ENCODE assay signal across 8 mouse cellular contexts in the genomic region with DNA sequence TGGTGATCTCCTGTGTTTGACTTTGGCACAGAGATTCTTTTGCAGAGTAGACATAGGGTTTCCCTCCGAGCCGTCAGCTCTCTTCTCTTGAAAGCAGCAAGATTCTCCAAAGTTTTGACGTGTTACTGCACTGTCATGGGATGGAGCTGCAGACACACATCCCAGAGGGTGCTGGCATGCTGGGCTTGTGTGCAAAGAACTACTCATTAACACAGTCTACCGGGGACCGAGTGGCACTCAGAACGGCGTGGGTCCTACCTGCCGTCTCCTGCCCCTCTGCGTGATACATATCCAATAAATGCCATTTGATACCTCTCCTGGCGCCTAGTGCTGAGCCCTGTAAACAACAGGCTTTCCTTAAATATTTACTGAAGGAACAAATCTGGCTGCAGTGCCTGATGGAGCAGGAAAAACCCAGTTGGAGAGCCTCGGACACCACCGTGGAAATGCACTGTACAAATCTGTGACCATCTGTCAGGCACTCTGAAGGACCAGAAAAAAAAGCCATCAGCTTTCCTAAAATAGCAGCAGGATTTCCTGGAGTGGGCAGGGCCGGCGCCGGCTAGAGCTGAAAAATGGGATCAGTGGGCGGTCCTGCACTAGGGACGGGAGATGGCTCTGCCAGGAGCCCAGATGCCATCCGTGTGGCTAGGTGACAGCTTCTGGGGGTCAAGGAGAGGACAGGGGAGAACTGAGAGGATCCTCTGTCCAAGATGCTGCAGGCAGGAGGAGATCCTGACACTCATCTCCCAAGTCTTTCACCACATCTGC. TPM values are rescaled to one million over a fixed set of nuclear protein-coding genes. Genes with fewer than 3 reads are reported as not detected.
A peak's percentile ranks its signal among the peaks of the same experiment; 100 is the strongest.
DNase-seq lines count a peak whose midpoint lies in the region; ATAC-seq and TF ChIP-seq lines count a peak whose summit lies in the region.

No protein-coding gene starts in this region.

- H3K9me3 ChIP-seq in embryonic facial prominence, embryonic 12.5 days = peaks cover 4% of the 10 kb centered on the region; the same call in 1 of the 2 replicates
- H3K9me3 ChIP-seq in limb, embryonic 13.5 days = peaks cover 7% of the 10 kb centered on the region; the same call in 1 of the 2 replicates
- H3K9me3 ChIP-seq in neural tube, embryonic 11.5 days (ENCODE audit: control insufficient read depth, low read length) = no peaks in the 10 kb centered on the region

- no peaks in the 10 kb centered on the region for H3K36me3 ChIP-seq in embryonic facial prominence, embryonic 12.5 days
- H3K36me3 ChIP-seq in kidney, adult 2 months (ENCODE audit: control insufficient read depth, insufficient read depth, low read length) = no peaks in the 10 kb centered on the region
- H3K36me3 ChIP-seq in limb, embryonic 13.5 days = no peaks in the 10 kb centered on the region
- H3K36me3 ChIP-seq in neural tube, embryonic 11.5 days (ENCODE audit: control insufficient read depth, insufficient read depth, low read length) = no peaks in the 10 kb centered on the region

- peak; percentile 42; the same call in 1 of the 2 replicates for ATAC-seq in embryonic facial prominence, embryonic 12.5 days (ENCODE audit: insufficient number of reproducible peaks, insufficient read depth, low FRiP score, low TSS enrichment)
- ATAC-seq in limb, embryonic 13.5 days (ENCODE audit: low FRiP score, low read depth) = peak; percentile 13; the same call in 1 of the 2 replicates
- no peak for ATAC-seq in neural tube, embryonic 11.5 days (ENCODE audit: insufficient read depth, low FRiP score, low TSS enrichment)
- ATAC-seq in CD4-positive, CD25-positive, alpha-beta regulatory T cell, adult 4 months = no peak

- H3K27me3 ChIP-seq in embryonic facial prominence, embryonic 12.5 days = no peaks in the 10 kb centered on the region
- H3K27me3 ChIP-seq in kidney, adult 2 months (replicated peaks; ENCODE audit: control insufficient read depth, insufficient read depth, low read length) = no peaks in the 10 kb centered on the region
- H3K27me3 ChIP-seq in limb, embryonic 13.5 days = no peaks in the 10 kb centered on the region
- H3K27me3 ChIP-seq in neural tube, embryonic 11.5 days (ENCODE audit: control insufficient read depth, insufficient read depth, low read length) = no peaks in the 10 kb centered on the region

- no peak overlapping the region; the same call in 1 of the 2 replicates for H3K9ac ChIP-seq in embryonic facial prominence, embryonic 12.5 days
- H3K9ac ChIP-seq in limb, embryonic 13.5 days = no peak overlapping the region; the same call in 1 of the 2 replicates
- no peak overlapping the region for H3K9ac ChIP-seq in neural tube, embryonic 11.5 days (ENCODE audit: low read length)

- no peak for TF ChIP-seq POLR2A in kidney, adult 2 months (IDR thresholded peaks at IDR 0.05; ENCODE audit: low read depth, low read length)

- H3K27ac ChIP-seq in embryonic facial prominence, embryonic 12.5 days = peak overlapping the region; percentile 72
- peak overlapping the region; percentile 84 for H3K27ac ChIP-seq in kidney, adult 2 months (ENCODE audit: insufficient read depth, low read depth, low read length)
- peak overlapping the region; percentile 91 for H3K27ac ChIP-seq in limb, embryonic 13.5 days
- 0 out of 2 replicates have a peak overlapping the region, but pooled peaks have one; percentile 14 for H3K27ac ChIP-seq in neural tube, embryonic 11.5 days (ENCODE audit: low read depth, low read length)

- peaks cover 44% of the 10 kb centered on the region for H3K4me1 ChIP-seq in embryonic facial prominence, embryonic 12.5 days
- peaks cover 8% of the 10 kb centered on the region; the same call in 1 of the 2 replicates for H3K4me1 ChIP-seq in kidney, adult 2 months (ENCODE audit: control insufficient read depth, insufficient read depth, low read length)
- H3K4me1 ChIP-seq in limb, embryonic 13.5 days = peaks cover 65% of the 10 kb centered on the region
- H3K4me1 ChIP-seq in neural tube, embryonic 11.5 days (ENCODE audit: control insufficient read depth, insufficient read depth, low read length) = peaks cover 6% of the 10 kb centered on the region; the same call in 1 of the 2 replicates

- 29% methylated on average over 18 of the region's 18 CpGs for WGBS in embryonic facial prominence, embryonic 12.5 days
- WGBS in kidney, adult 2 months = 16% methylated on average over 18 of the region's 18 CpGs
- WGBS in limb, embryonic 13.5 days = 17% methylated on average over 18 of the region's 18 CpGs
- 42% methylated on average over 18 of the region's 18 CpGs for WGBS in neural tube, embryonic 11.5 days

- no peak for TF ChIP-seq CTCF in kidney, adult 2 months (conservative IDR thresholded peaks at IDR 0.05; ENCODE audit: insufficient read depth, insufficient read length, low read depth, low read length)

- H3K4me2 ChIP-seq in embryonic facial prominence, embryonic 12.5 days (replicated peaks) = 0 out of 2 replicates have a peak overlapping the region, but pooled peaks have one; percentile 3
- H3K4me2 ChIP-seq in limb, embryonic 13.5 days (replicated peaks) = peak overlapping the region; percentile 44
- H3K4me2 ChIP-seq in neural tube, embryonic 11.5 days (ENCODE audit: low read depth) = no peak overlapping the region

- no peak overlapping the region for H3K4me3 ChIP-seq in embryonic facial prominence, embryonic 12.5 days
- no peak overlapping the region for H3K4me3 ChIP-seq in kidney, adult 2 months (ENCODE audit: insufficient read depth, low read depth, low read length)
- H3K4me3 ChIP-seq in limb, embryonic 13.5 days = no peak overlapping the region
- H3K4me3 ChIP-seq in neural tube, embryonic 11.5 days (ENCODE audit: low read depth, low read length) = no peak overlapping the region

- DNase-seq in brain, adult 2 months (ENCODE audit: low read depth, low spot score) = peak; percentile 97
- DNase-seq in heart, adult 9 months (ENCODE audit: low spot score in 2 of 2) = peak; percentile 83 to 90
- DNase-seq in kidney, adult 2 months = peak; percentile 91
- peak; percentile 47 for DNase-seq in neural tube, embryonic 11.5 days (ENCODE audit: low spot score)
- no peak for DNase-seq in spleen, postnatal 36 days (ENCODE audit: low spot score in 2 of 2)

RNA-seq across cellular contexts. Expression of a gene that starts 42.7 kb away (rescaled TPM):
- polyA plus RNA-seq in embryonic facial prominence, embryonic 12.5 days (2016; fragmentation: Nextera tagmentation; extraction: Ambion mirVana) = 27.7 and 28.6 TPM in 2 replicates
- 7.9 and 11.3 TPM in 2 replicates for polyA plus RNA-seq in kidney, adult 2 months (2012; rRNA removed)
- 62.2 and 64.5 TPM in 2 replicates for polyA plus RNA-seq in limb, embryonic 13.5 days (2015; fragmentation: Nextera tagmentation; extraction: Ambion mirVana)
- 7.7 and 8.6 TPM in 2 replicates for polyA plus RNA-seq in neural tube, embryonic 11.5 days (2014; fragmentation: Nextera tagmentation; extraction: Ambion mirVana)
- not detected for polyA plus RNA-seq in CD4-positive, CD25-positive, alpha-beta regulatory T cell, adult 4 months (2017; shearing (Covaris generic))

Comparison
In these comparisons a context has a peak if more than half of its experiments do, and no peak if none do; other contexts are left out.
1. DNase-seq: peak in brain, adult 2 months (single experiment), heart, adult 9 months (2 of 2), kidney, adult 2 months (single experiment) and neural tube, embryonic 11.5 days (single experiment); none in spleen, postnatal 36 days (0 of 2).
2. ATAC-seq: peak in embryonic facial prominence, embryonic 12.5 days (single experiment) and limb, embryonic 13.5 days (single experiment); none in neural tube, embryonic 11.5 days (single experiment) and CD4-positive, CD25-positive, alpha-beta regulatory T cell, adult 4 months (single experiment).
3. H3K27ac ChIP-seq: peak in every context shown above with its lines; median percentile 91 in limb, embryonic 13.5 days; 84 in kidney, adult 2 months; 72 in embryonic facial prominence, embryonic 12.5 days; 14 in neural tube, embryonic 11.5 days.